Mouse (Mus musculus) liver, embryonic 16.5 days (tissue): ENCODE data around the gene Cdc25a. TPM values are rescaled to one million over a fixed set of nuclear protein-coding genes. Genes with fewer than 3 reads are reported as not detected.

ENCODE experiments used
- ATAC-seq: fragments of 200-750 bp; cut with Nextera tagmentation; 2 replicates; pipeline ENCODE4 v1.8.0; 2017; ENCODE audit warnings: low read depth, mild to moderate bottlenecking, moderate number of reproducible peaks, moderate library complexity
- H3K27ac ChIP-seq: fragments of 300-500 bp; sonication (generic); 2 replicates; pipeline ENCODE4 v1.5.1; 2014; ENCODE audit warnings: mild to moderate bottlenecking, low read length
- H3K27me3 ChIP-seq: fragments of 300-500 bp; sonication (generic); 2 replicates; pipeline ENCODE4 v1.6.1; 2014; ENCODE audit warnings: low read depth, low read length, mixed read lengths; ENCODE audit not compliant: control insufficient read depth, insufficient read depth
- H3K36me3 ChIP-seq: fragments of 300-500 bp; sonication (generic); 2 replicates; pipeline ENCODE4 v1.6.1; 2014; ENCODE audit warnings: mild to moderate bottlenecking; ENCODE audit not compliant: control insufficient read depth, insufficient read depth
- H3K4me1 ChIP-seq: fragments of 300-500 bp; sonication (generic); 2 replicates; pipeline ENCODE4 v1.6.1; 2014; ENCODE audit warnings: low read depth, low read length, mixed read lengths; ENCODE audit not compliant: control insufficient read depth
- H3K4me2 ChIP-seq: fragments of 300-500 bp; sonication (generic); 2 replicates; pipeline ENCODE4 v1.6.1; 2014; ENCODE audit warnings: low read depth, low read length, mixed read lengths
- H3K4me3 ChIP-seq: fragments of 300-500 bp; sonication (generic); 2 replicates; pipeline ENCODE4 v1.5.1; 2014; ENCODE audit warnings: low read depth, mild to moderate bottlenecking, low read length
- H3K9ac ChIP-seq: fragments of 300-500 bp; sonication (generic); 2 replicates; pipeline ENCODE4 v1.6.1; 2014; ENCODE audit warnings: low read depth, low read length
- H3K9me3 ChIP-seq: fragments of 300-500 bp; sonication (generic); replicated peaks from 2 replicates; pipeline ENCODE4 v1.6.1; 2016; ENCODE audit warnings: low read length; ENCODE audit not compliant: control insufficient read depth
- WGBS: fragments of 180-500 bp; shearing (Covaris S2); extraction: QIAGEN DNeasy Blood & Tissue Kit; methylation state at CpG from one replicate; pipeline ENCODE4 v1.1.7; 2014; ENCODE audit not compliant: insufficient replicate concordance; 5-methylcytosine and 5-hydroxymethylcytosine counted together
- polyA plus RNA-seq: library from polyadenylated mRNA; unstranded; fragments of >200 nt; fragmentation: Nextera tagmentation; extraction: Ambion mirVana; gene quantifications from 2 replicates; pipeline ENCODE4 v1.2.1, GENCODE M21; 2015

The Cdc25a gene
- polyA plus RNA-seq, 1 experiment from 2014 or later, result 10.7 TPM

- no peak overlapping the region for H3K27ac ChIP-seq
- peaks cover 63% of the 10 kb centered on the region for H3K36me3 ChIP-seq
- ATAC-seq, result no peak
- H3K9ac ChIP-seq, result no peak overlapping the region
- no peaks in the 10 kb centered on the region for H3K27me3 ChIP-seq
- no peak overlapping the region for H3K4me2 ChIP-seq
- no peak overlapping the region for H3K4me3 ChIP-seq
- H3K9me3 ChIP-seq, result no peaks in the 10 kb centered on the region
- peaks cover 20% of the 10 kb centered on the region for H3K4me1 ChIP-seq
- 82% methylated on average over 1 of the region's 1 CpGs for WGBS
Measured at GRCm38 (mm10) chr9:109879305-109879704, 3.9 kb downstream of the Cdc25a start.

- Histone ChIP-seq H3K27ac (no peak overlapping the region), H3K36me3 (peaks cover 92% of the 10 kb centered on the region)
Measured at GRCm38 (mm10) chr9:109886259-109886658, 10.9 kb downstream of the Cdc25a start.

GRCm38 (mm10) chr9:109887321-109887720, 11.9 kb downstream of the Cdc25a start:
- Histone ChIP-seq H3K4me2 (no peak overlapping the region), H3K9ac (no peak overlapping the region), H3K4me3 (no peak overlapping the region), H3K9me3 (no peaks in the 10 kb centered on the region), H3K27me3 (no peaks in the 10 kb centered on the region), H3K36me3 (peaks cover 95% of the 10 kb centered on the region), H3K27ac (no peak overlapping the region), H3K4me1 (no peaks in the 10 kb centered on the region)
- WGBS, result 85% methylated on average over 5 of the region's 5 CpGs
- ATAC-seq, result no peak

More at GRCm38 (mm10) chr9:109886259-109886658, 10.9 kb downstream of the Cdc25a start:
- 64% methylated on average over 4 of the region's 4 CpGs for WGBS
- Histone ChIP-seq H3K4me3 (no peak overlapping the region), H3K9me3 (no peaks in the 10 kb centered on the region), H3K4me2 (no peak overlapping the region), H3K9ac (no peak overlapping the region), H3K4me1 (no peaks in the 10 kb centered on the region), H3K27me3 (no peaks in the 10 kb centered on the region)
- no peak for ATAC-seq

- Histone ChIP-seq H3K4me2 (no peak overlapping the region), H3K4me1 (no peaks in the 10 kb centered on the region; the same call in 1 of the 2 replicates), H3K9me3 (no peaks in the 10 kb centered on the region), H3K9ac (no peak overlapping the region), H3K36me3 (peaks cover 71% of the 10 kb centered on the region), H3K27ac (no peak overlapping the region), H3K4me3 (no peak overlapping the region), H3K27me3 (no peaks in the 10 kb centered on the region)
- no peak for ATAC-seq
- 85% methylated on average over 8 of the region's 8 CpGs for WGBS
Measured at GRCm38 (mm10) chr9:109891501-109891900, 16.1 kb downstream of the Cdc25a start.

- Histone ChIP-seq H3K4me1 (peaks cover 2% of the 10 kb centered on the region), H3K4me3 (no peak overlapping the region), H3K36me3 (peaks cover 61% of the 10 kb centered on the region), H3K27me3 (no peaks in the 10 kb centered on the region), H3K9ac (no peak overlapping the region), H3K9me3 (no peaks in the 10 kb centered on the region), H3K27ac (no peak overlapping the region), H3K4me2 (no peak overlapping the region)
- 54% methylated on average over 5 of the region's 5 CpGs for WGBS
- no peak for ATAC-seq
Measured at GRCm38 (mm10) chr9:109892651-109893250, 17.4 kb downstream of the Cdc25a start.

- peak overlapping the region; percentile 39; the same call in 1 of the 2 replicates for H3K27ac ChIP-seq
Measured at GRCm38 (mm10) chr9:109894413-109895090, 19.2 kb downstream of the Cdc25a start.

GRCm38 (mm10) chr9:109895593-109895992, 20.2 kb downstream of the Cdc25a start:
- Histone ChIP-seq H3K27ac (peak overlapping the region; percentile 83), H3K9ac (no peak overlapping the region), H3K9me3 (no peaks in the 10 kb centered on the region), H3K4me2 (peak overlapping the region; percentile 36; the same call in 1 of the 2 replicates), H3K36me3 (peaks cover 33% of the 10 kb centered on the region), H3K27me3 (no peaks in the 10 kb centered on the region), H3K4me1 (peaks cover 2% of the 10 kb centered on the region), H3K4me3 (no peak overlapping the region)
- 70% methylated on average over 6 of the region's 6 CpGs for WGBS
- ATAC-seq, result peak; percentile 57

More at GRCm38 (mm10) chr9:109894413-109895090, 19.2 kb downstream of the Cdc25a start:
- Histone ChIP-seq H3K9ac (no peak overlapping the region), H3K9me3 (no peaks in the 10 kb centered on the region), H3K4me1 (peaks cover 2% of the 10 kb centered on the region), H3K27me3 (no peaks in the 10 kb centered on the region), H3K36me3 (peaks cover 43% of the 10 kb centered on the region), H3K4me2 (no peak overlapping the region), H3K4me3 (no peak overlapping the region)
- WGBS, result 50% methylated on average over 6 of the region's 6 CpGs
- peak; percentile 66 for ATAC-seq

- ATAC-seq, result no peak
- Histone ChIP-seq H3K27me3 (no peaks in the 10 kb centered on the region), H3K4me2 (no peak overlapping the region; the same call in 1 of the 2 replicates), H3K36me3 (peaks cover 23% of the 10 kb centered on the region), H3K4me1 (peaks cover 2% of the 10 kb centered on the region), H3K9ac (no peak overlapping the region), H3K27ac (peak overlapping the region; percentile 20; the same call in 1 of the 2 replicates), H3K4me3 (no peak overlapping the region), H3K9me3 (no peaks in the 10 kb centered on the region)
- 71% methylated on average over 8 of the region's 8 CpGs for WGBS
Measured at GRCm38 (mm10) chr9:109896253-109897150, 21.1 kb downstream of the Cdc25a start.
